ENCODE assay signal across 26 mouse cellular contexts in genomic region chr19:47231389-47231788, GRCm38 (mm10). TPM values are rescaled to one million over a fixed set of nuclear protein-coding genes. Genes with fewer than 3 reads are reported as not detected.
"Had no signal": no experiment of that assay in that cellular context is flagged by ENCODE, and none has a peak within 500 bp of the region (broad histone marks: within the 10 kb centered on the region; RNA-seq: fewer than 3 reads in every experiment).

No protein-coding gene starts in this region.

- DNase-seq: forebrain, postnatal 0 days; heart, adult 11 months; heart, adult 2 months; heart, postnatal 14 days; heart, postnatal 36 days; kidney, adult 11 months; kidney, adult 2 months; kidney, adult 9 months; kidney, postnatal 14 days; kidney, postnatal 36 days; layer of hippocampus, adult 9-11 months; layer of hippocampus, postnatal 36 days; left cerebral cortex, postnatal 4 days; liver, embryonic 13.5 days had no signal

- ATAC-seq: forebrain, postnatal 0 days; hindbrain, postnatal 0 days; intestine, embryonic 16.5 days had no signal

- H3K4me1 ChIP-seq: liver, embryonic 13.5 days had no signal

- H3K27ac ChIP-seq: heart, adult 2 months; heart, embryonic 13.5 days; heart, embryonic 15.5 days; hindbrain, embryonic 13.5 days; hindbrain, embryonic 15.5 days; hindbrain, postnatal 0 days; kidney, embryonic 15.5 days; kidney, postnatal 0 days; limb, embryonic 13.5 days; limb, embryonic 15.5 days; liver, embryonic 13.5 days had no signal

- H3K9me3 ChIP-seq: heart, embryonic 13.5 days; heart, embryonic 15.5 days; hindbrain, embryonic 13.5 days; hindbrain, embryonic 15.5 days; kidney, embryonic 15.5 days; limb, embryonic 13.5 days; limb, embryonic 15.5 days; liver, embryonic 13.5 days had no signal

- H3K27me3 ChIP-seq: heart, embryonic 15.5 days; hindbrain, embryonic 15.5 days; kidney, embryonic 15.5 days; limb, embryonic 13.5 days; limb, embryonic 15.5 days; liver, embryonic 13.5 days had no signal

- H3K9ac ChIP-seq: forebrain, postnatal 0 days; heart, embryonic 13.5 days; heart, embryonic 15.5 days; hindbrain, embryonic 13.5 days; hindbrain, embryonic 15.5 days; kidney, embryonic 15.5 days; limb, embryonic 13.5 days; limb, embryonic 15.5 days; liver, embryonic 13.5 days had no signal

- H3K36me3 ChIP-seq: heart, embryonic 13.5 days; heart, embryonic 15.5 days; hindbrain, embryonic 13.5 days; hindbrain, embryonic 15.5 days; kidney, embryonic 15.5 days; limb, embryonic 13.5 days; limb, embryonic 15.5 days; liver, embryonic 13.5 days had no signal

- H3K4me2 ChIP-seq: heart, embryonic 11.5 days; heart, embryonic 13.5 days; heart, embryonic 15.5 days; hindbrain, embryonic 13.5 days; hindbrain, embryonic 15.5 days; kidney, embryonic 15.5 days; limb, embryonic 13.5 days; limb, embryonic 15.5 days; liver, embryonic 13.5 days had no signal

- H3K4me3 ChIP-seq: heart, adult 2 months; heart, embryonic 13.5 days; heart, embryonic 15.5 days; hindbrain, embryonic 13.5 days; hindbrain, embryonic 15.5 days; kidney, embryonic 15.5 days; limb, embryonic 13.5 days; limb, embryonic 15.5 days; liver, embryonic 13.5 days had no signal

RNA-seq across cellular contexts. Expression of gene Neurl1a, which starts 52.8 kb away (rescaled TPM):
- total RNA-seq: hematopoietic stem cell, adult 5-6 weeks had no signal
